Mouse (Mus musculus) ovary, adult 2 months (tissue): Measurements from ENCODE around the gene Pglyrp2. TPM values are rescaled to one million over a fixed set of nuclear protein-coding genes. Genes with fewer than 3 reads are reported as not detected.

Source experiments
- polyA plus RNA-seq: library from polyadenylated mRNA; depleted of rRNA; stranded (reverse); fragments of >200 nt; gene quantifications from 2 replicates; pipeline ENCODE4 v1.2.3, GENCODE M21; 2012; rRNA removed

The Pglyrp2 gene
- 0.81 and 1.0 TPM in 2 replicates for polyA plus RNA-seq

DNA sequence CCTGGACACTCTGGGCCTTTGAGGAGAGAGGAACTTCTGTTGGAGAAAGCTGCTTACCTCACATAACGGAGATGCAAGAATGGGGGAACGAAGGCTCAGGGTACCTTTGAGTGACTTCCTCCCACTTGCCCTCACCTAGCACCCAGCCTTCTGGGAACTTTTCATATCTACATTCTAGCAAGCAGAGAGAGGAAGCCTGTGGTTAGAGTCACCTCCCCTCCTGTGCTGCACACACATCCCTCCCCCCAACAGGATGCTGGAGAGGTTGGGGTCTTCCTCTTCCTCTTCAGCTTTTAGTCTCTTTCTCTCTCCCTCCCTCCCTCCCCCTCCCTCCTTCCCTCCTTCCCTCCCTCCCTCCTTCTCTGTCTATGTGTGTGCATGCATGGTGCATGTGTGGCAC lies at the start of gene Pglyrp2:
Pglyrp2 (minus strand) TSS at position 134 of the 400 bp plus-strand sequence.

DNA sequence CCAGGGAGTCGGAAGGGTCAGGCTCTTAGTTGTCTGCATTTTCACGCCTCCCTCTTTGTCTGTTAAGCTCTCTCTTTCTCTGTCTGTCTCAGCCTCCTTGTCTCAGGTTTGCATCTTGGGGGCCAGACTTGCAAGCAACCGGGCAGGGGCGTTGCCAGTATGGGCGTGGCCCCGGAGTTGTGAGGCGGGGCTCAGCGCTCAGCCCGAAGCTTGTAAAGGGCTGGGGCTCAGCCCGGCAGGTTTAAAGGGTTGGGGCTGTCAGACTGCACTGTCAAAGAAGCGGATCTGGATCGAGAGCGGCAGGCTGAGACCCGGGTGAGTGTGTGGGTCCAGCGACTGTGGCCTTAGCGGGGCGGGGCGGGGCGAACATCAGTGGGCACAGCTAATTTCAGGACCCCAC lies 28.5 kb upstream of the Pglyrp2 start, which contains the start of gene Cyp4f39:
Cyp4f39 (plus strand) TSS at position 242 of the 400 bp plus-strand sequence.

DNA sequence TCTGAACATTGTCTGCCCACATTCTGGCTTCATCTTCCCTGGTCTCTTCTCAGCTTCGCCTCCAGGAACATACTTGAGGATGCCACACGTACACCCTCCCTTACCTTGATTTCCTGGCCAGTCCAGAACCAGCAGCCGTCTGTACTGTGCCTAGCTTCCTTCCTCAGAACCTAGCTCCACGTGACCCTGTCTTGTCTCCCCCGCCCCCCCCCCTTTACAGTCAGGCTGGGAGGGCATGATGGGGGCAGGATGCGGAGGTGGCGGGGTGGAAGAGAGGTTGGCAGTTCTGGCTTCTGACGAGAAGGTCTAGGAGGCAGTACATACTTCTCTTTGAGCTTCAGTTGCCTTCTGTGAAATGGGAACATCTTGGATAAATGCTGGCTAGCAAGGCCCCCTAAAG lies 20.6 kb downstream of the Pglyrp2 start, which contains the start of gene Rasal3:
Rasal3 (minus strand) TSS at position 167 of the 400 bp plus-strand sequence.

DNA sequence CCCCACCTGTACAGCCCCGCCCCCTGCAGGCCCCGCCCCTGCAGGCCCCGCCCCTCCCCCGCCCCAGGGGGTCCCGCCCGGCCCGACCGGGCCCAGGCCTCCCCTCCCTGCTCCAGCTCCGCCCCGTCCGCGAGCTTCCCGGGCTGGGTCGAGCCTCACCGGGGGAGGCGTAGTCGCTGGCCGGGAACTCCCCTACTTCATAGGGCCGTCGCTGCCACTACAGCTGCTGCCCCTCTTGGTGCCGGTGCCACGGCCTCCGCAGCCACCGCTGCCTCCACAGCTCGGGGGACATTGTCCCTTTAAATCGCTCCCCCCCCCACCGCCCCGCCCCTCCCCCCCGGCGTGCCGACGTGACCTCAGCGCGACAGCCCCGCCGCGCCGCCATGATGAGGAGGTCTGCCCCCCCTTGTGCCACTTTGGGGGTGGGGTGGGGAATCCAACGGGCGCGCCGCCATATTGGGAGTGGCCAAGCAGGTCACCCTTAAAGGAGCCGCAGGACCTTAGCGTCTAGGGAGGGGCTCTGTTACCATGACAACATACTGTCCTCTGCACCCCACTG lies 34.8 kb downstream of the Pglyrp2 start, which contains the start of gene Wiz:
Wiz (minus strand) TSS at position 339 of the 559 bp plus-strand sequence.

Other genes starting within 250 kb of the Pglyrp2 start
- gene Ephx3, start 234.6 kb downstream of the Pglyrp2 start, polyA plus RNA-seq = 0.84 and 1.4 TPM in 2 replicates
- 40.1 and 44.5 TPM in 2 replicates for gene Brd4, start 139.4 kb downstream of the Pglyrp2 start, polyA plus RNA-seq
- 76.6 and 99.8 TPM in 2 replicates for gene Akap8, start 102.9 kb downstream of the Pglyrp2 start, polyA plus RNA-seq
- 295 and 307 TPM in 2 replicates for gene Akap8l, start 73.6 kb downstream of the Pglyrp2 start, polyA plus RNA-seq
- gene Wiz, start 34.7 kb downstream of the Pglyrp2 start, polyA plus RNA-seq = 52.8 and 63.4 TPM in 2 replicates
- 3.3 and 4.3 TPM in 2 replicates for gene Rasal3, start 20.6 kb downstream of the Pglyrp2 start, polyA plus RNA-seq
- 1.7 and 2.3 TPM in 2 replicates for gene Cyp4f39, start 28.6 kb upstream of the Pglyrp2 start, polyA plus RNA-seq
- 16.8 and 20.2 TPM in 2 replicates for gene Cyp4f17, start 81.9 kb upstream of the Pglyrp2 start, polyA plus RNA-seq
- 15.0 and 15.3 TPM in 2 replicates for gene Cyp4f16, start 112.4 kb upstream of the Pglyrp2 start, polyA plus RNA-seq
- gene Cyp4f37, start 197.1 kb upstream of the Pglyrp2 start, polyA plus RNA-seq = not detected in 2 replicates
- 0.16 and 0.28 TPM in 2 replicates for gene Cyp4f40, start 234.7 kb upstream of the Pglyrp2 start, polyA plus RNA-seq